Mouse (Mus musculus) E14TG2a.4 (cell line): ENCODE results near the gene Prdx5.

Experiments used
- H3K27me3 ChIP-seq: 2 replicates; pipeline ENCODE4 v1.6.1; 2014; ENCODE audit warnings: low read length, control low read depth; ENCODE audit not compliant: insufficient read depth
- H3K36me3 ChIP-seq: 2 replicates; pipeline ENCODE4 v1.6.1; 2014; ENCODE audit warnings: low read length, control low read depth; ENCODE audit not compliant: insufficient read depth
- H3K4me1 ChIP-seq: replicated peaks from 2 replicates; pipeline ENCODE4 v1.6.1; 2014; ENCODE audit warnings: low read depth, low read length, control low read depth
- H3K4me3 ChIP-seq: replicated peaks from 2 replicates; pipeline ENCODE4 v1.5.1; 2014; ENCODE audit warnings: mild to moderate bottlenecking, low read length
- H3K9me3 ChIP-seq: 2 replicates; pipeline ENCODE4 v1.6.1; 2014; ENCODE audit warnings: low read length, control low read depth
- CTCF ChIP-seq: conservative IDR thresholded peaks from 2 replicates; pipeline ENCODE4 v1.5.1; 2014; ENCODE audit warnings: low read length
- NANOG ChIP-seq: IDR thresholded peaks from 2 replicates; pipeline ENCODE4 v1.6.1; 2014; ENCODE audit warnings: borderline replicate concordance, low read length, mixed read lengths
- POU5F1 ChIP-seq: IDR thresholded peaks from 2 replicates; pipeline ENCODE4 v1.6.1; 2014; ENCODE audit warnings: low read length, borderline replicate concordance

Prdx5 gene

DNA sequence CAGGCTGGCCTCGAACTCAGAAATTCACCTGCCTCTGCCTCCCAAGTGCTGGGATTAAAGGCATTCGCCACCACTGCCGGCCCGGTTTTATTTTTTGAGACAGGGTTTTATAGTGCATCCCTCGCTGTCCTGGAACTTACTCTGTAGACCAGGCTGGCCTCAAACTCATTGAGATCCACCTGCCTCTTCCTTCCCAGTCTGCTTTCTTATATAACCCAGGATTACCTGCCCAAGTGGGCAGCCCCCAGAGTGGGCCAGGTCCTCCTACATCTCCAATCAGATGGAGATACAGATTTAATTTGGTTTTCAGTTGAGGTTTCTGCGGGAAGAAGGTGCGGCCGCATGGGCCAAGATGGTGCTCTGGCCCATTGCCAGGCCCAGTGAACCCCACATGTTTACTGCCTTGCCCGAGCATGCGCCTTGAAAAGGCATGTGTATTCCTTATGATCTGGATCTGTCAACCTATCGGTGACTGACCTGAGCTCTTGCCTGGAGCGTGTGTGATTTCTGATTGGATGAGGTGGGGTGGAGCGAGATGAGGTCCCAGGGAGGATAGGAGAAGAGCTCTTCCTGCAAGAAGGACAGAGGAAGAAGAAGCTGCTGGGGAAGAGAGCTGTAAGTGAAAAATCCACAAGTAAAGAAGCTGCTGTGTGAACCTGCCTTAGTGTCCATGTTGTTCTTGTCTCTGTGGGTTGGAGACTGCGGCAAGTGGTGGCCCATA is 16.0 kb downstream of the Prdx5 start:
- Histone ChIP-seq H3K27me3 (no peaks in the 10 kb centered on the region), H3K4me1 (peaks cover 8% of the 10 kb centered on the region), H3K4me3 (no peak overlapping the region), H3K36me3 (no peaks in the 10 kb centered on the region), H3K9me3 (peaks cover 41% of the 10 kb centered on the region)
- TF ChIP-seq CTCF (no peak), POU5F1 (no peak), NANOG (no peak)

- Histone ChIP-seq H3K36me3 (no peaks in the 10 kb centered on the region), H3K4me3 (no peak overlapping the region), H3K4me1 (peaks cover 8% of the 10 kb centered on the region), H3K9me3 (peaks cover 27% of the 10 kb centered on the region), H3K27me3 (no peaks in the 10 kb centered on the region)
- TF ChIP-seq CTCF: no peak
- no peak for TF ChIP-seq NANOG
- TF ChIP-seq POU5F1: no peak
Measured at GRCm38 (mm10) chr19:6892512-6892911, 17.4 kb downstream of the Prdx5 start.

DNA sequence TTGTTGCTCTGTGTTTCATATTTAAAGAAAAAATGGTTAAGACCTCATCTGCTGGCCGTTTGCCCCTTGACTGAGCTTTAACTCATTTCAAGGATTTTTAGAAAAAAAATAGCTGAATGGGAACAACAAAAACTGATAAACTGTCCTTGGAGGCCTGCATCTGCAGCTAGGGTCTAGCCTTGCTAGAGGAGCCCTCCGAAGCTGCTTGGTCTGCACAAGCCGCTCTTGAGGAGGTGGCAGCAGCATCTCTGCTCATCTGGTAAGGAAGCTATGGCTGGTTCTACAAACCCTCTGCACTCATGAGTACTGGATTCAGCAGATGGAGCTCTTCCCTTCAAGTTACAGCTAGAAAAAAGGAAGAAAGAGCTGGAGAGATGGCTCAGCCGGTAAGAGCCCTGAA is 31.9 kb downstream of the Prdx5 start:
- TF ChIP-seq NANOG: no peak
- no peak for TF ChIP-seq POU5F1
- TF ChIP-seq CTCF: no peak
- no peaks in the 10 kb centered on the region for H3K9me3 ChIP-seq

DNA sequence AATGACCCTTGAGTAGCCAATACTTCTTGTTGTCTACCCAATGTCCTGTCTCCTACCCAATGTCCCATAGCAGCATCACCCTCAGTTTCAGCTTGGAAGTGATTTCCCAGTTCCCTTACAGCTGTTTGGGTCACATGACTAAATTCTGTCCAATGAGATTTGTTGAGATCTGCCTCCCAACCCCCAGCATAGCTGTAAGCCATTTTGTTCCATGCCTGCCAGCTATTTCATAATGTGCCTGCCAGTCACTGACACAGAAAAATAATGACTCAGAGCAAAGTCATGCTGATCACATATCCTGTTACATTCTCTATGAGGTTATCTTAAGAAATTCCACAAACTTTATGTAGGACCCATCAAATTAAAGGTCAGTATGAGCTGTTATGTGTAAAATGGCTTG is 33.1 kb downstream of the Prdx5 start:
- no peak for TF ChIP-seq NANOG
- TF ChIP-seq CTCF: no peak
- Histone ChIP-seq H3K36me3 (no peaks in the 10 kb centered on the region), H3K4me3 (no peak overlapping the region), H3K27me3 (0 out of 2 replicates have a peak, but pooled peaks cover 2% of the 10 kb centered on the region), H3K9me3 (no peaks in the 10 kb centered on the region), H3K4me1 (peaks cover 15% of the 10 kb centered on the region)

More for the DNA sequence above, 31.9 kb downstream of the Prdx5 start:
- H3K4me3 ChIP-seq: no peak overlapping the region
- H3K27me3 ChIP-seq: 0 out of 2 replicates have a peak, but pooled peaks cover 2% of the 10 kb centered on the region
- peaks cover 10% of the 10 kb centered on the region; the same call in 1 of the 2 replicates for H3K4me1 ChIP-seq
- H3K36me3 ChIP-seq: no peaks in the 10 kb centered on the region

DNA sequence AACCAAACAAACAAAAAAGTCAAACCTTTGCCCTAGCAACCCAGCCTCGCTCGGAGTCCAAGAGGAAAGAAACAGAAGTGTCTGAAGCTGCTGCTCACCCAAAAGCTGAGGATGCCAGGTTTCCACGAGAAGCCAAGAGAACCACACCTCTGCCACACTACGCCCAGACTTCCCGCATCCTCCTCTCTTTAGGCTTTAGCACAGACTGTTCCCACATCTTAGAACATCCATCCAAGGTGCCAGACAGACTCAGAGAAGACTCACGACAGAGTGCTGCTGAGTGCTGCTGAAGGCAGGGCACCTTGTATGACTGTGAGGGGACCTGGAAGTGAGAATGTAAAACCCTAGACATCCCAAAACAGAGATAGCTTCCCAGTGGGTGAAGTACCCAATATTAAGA is 34.1 kb downstream of the Prdx5 start:
- Histone ChIP-seq H3K4me1 (peaks cover 23% of the 10 kb centered on the region), H3K36me3 (no peaks in the 10 kb centered on the region), H3K27me3 (0 out of 2 replicates have a peak, but pooled peaks cover 2% of the 10 kb centered on the region), H3K9me3 (no peaks in the 10 kb centered on the region), H3K4me3 (no peak overlapping the region)
- no peak for TF ChIP-seq CTCF

DNA sequence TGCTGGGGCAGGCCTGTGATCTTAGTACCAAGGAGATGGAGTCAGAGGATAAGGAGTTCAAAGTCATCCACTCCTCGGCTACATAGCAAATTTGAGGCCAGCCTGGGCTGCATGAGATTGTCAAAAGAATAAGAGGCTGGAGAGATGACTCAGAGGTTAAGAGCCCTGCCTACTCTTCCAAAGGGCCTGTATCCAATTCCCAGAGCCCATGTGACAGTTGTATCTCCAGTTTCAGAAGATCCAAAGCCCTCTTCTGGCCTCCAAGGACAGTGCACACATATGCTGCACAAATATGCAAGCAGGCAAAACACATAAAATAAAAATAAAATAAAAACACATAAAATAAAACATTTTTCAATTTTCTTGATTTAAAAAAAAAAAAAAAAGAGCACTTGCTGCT is 35.6 kb downstream of the Prdx5 start:
- TF ChIP-seq POU5F1: no peak
- no peak for TF ChIP-seq CTCF
- no peak for TF ChIP-seq NANOG
- Histone ChIP-seq H3K27me3 (0 out of 2 replicates have a peak, but pooled peaks cover 2% of the 10 kb centered on the region), H3K4me1 (peaks cover 27% of the 10 kb centered on the region), H3K36me3 (no peaks in the 10 kb centered on the region), H3K4me3 (no peak overlapping the region), H3K9me3 (no peaks in the 10 kb centered on the region)

GRCm38 (mm10) chr19:6872701-6873100 is 37.2 kb downstream of the Prdx5 start:
- TF ChIP-seq CTCF (no peak), POU5F1 (no peak), NANOG (no peak)
- Histone ChIP-seq H3K9me3 (no peaks in the 10 kb centered on the region), H3K4me3 (no peak overlapping the region), H3K27me3 (no peaks in the 10 kb centered on the region), H3K36me3 (no peaks in the 10 kb centered on the region), H3K4me1 (peaks cover 29% of the 10 kb centered on the region)

- no peaks in the 10 kb centered on the region for H3K27me3 ChIP-seq
- H3K9me3 ChIP-seq: no peaks in the 10 kb centered on the region
- H3K4me1 ChIP-seq: peaks cover 29% of the 10 kb centered on the region
- H3K36me3 ChIP-seq: no peaks in the 10 kb centered on the region
- TF ChIP-seq POU5F1: no peak
- TF ChIP-seq NANOG: no peak
- peak; percentile 45 for TF ChIP-seq CTCF
- no peak overlapping the region for H3K4me3 ChIP-seq
Measured at GRCm38 (mm10) chr19:6871574-6872271, 38.2 kb downstream of the Prdx5 start.
